Mouse (Mus musculus): Measurements from ENCODE around the gene Sirt4.

Sirt4 gene

GRCm38 (mm10) chr5:115491771-115492322 lies 7.3 kb upstream of the Sirt4 start:
- no peak for DNase-seq (ENCODE audit: low read depth, low spot score)

- DNase-seq (ENCODE audit: low read depth, low spot score), result no peak
Observed at GRCm38 (mm10) chr5:115491076-115491475, 6.6 kb upstream of the Sirt4 start.

GRCm38 (mm10) chr5:115490638-115491000 lies 6.1 kb upstream of the Sirt4 start:
- DNase-seq (ENCODE audit: low read depth, low spot score), result no peak

GRCm38 (mm10) chr5:115489699-115490637 lies 5.4 kb upstream of the Sirt4 start:
- peak; percentile 85 for DNase-seq (ENCODE audit: low read depth, low spot score)

- DNase-seq (ENCODE audit: low read depth, low spot score), result peak; percentile 76
Observed at GRCm38 (mm10) chr5:115488841-115489698, 4.5 kb upstream of the Sirt4 start.

- DNase-seq (ENCODE audit: low read depth, low spot score), result no peak
Observed at GRCm38 (mm10) chr5:115487942-115488580, 3.5 kb upstream of the Sirt4 start.

GRCm38 (mm10) chr5:115487353-115487752 lies 2.8 kb upstream of the Sirt4 start:
- DNase-seq (ENCODE audit: low read depth, low spot score), result no peak

- no peak for DNase-seq (ENCODE audit: low read depth, low spot score)
Observed at GRCm38 (mm10) chr5:115486726-115487125, 2.2 kb upstream of the Sirt4 start.

GRCm38 (mm10) chr5:115485489-115486205 lies 1.1 kb upstream of the Sirt4 start:
- DNase-seq (ENCODE audit: low read depth, low spot score), result no peak

- DNase-seq (ENCODE audit: low read depth, low spot score), result no peak
Observed at GRCm38 (mm10) chr5:115484996-115485395, 471 bp upstream of the Sirt4 start.

GRCm38 (mm10) chr5:115483385-115483784 lies 1.1 kb downstream of the Sirt4 start:
- no peak for DNase-seq (ENCODE audit: low read depth, low spot score)

GRCm38 (mm10) chr5:115482390-115483265 lies 1.9 kb downstream of the Sirt4 start:
- no peak for DNase-seq (ENCODE audit: low read depth, low spot score)

- no peak for DNase-seq (ENCODE audit: low read depth, low spot score)
Observed at GRCm38 (mm10) chr5:115480101-115480500, 4.4 kb downstream of the Sirt4 start.

- no peak for DNase-seq (ENCODE audit: low read depth, low spot score)
Observed at GRCm38 (mm10) chr5:115479561-115479960, 5.0 kb downstream of the Sirt4 start.

- no peak for DNase-seq (ENCODE audit: low read depth, low spot score)
Observed at GRCm38 (mm10) chr5:115476107-115476727, 8.3 kb downstream of the Sirt4 start.

GRCm38 (mm10) chr5:115475337-115476106 lies 9.0 kb downstream of the Sirt4 start:
- DNase-seq (ENCODE audit: low read depth, low spot score), result peak; percentile 68

GRCm38 (mm10) chr5:115474174-115474828 lies 10.2 kb downstream of the Sirt4 start:
- no peak for DNase-seq (ENCODE audit: low read depth, low spot score)

GRCm38 (mm10) chr5:115473191-115473590 lies 11.3 kb downstream of the Sirt4 start:
- no peak for DNase-seq (ENCODE audit: low read depth, low spot score)
